Mouse (Mus musculus) CH12.LX (cell line): ENCODE measurements around the gene Plekha8. TPM values are rescaled to one million over a fixed set of nuclear protein-coding genes. Genes with fewer than 3 reads are reported as not detected.

Source experiments
- DNase-seq: peaks from one replicate; pipeline ENCODE4 v3.0.0-alpha.2; 2013; ENCODE audit errors: extremely low read depth
- H3K27ac ChIP-seq: 2 replicates; pipeline ENCODE4 v1.5.1; 2012; ENCODE audit warnings: low read depth, mild to moderate bottlenecking, control low read depth, moderate library complexity; ENCODE audit not compliant: insufficient read depth
- H3K27me3 ChIP-seq: replicated peaks from 2 replicates; pipeline ENCODE3; 2012; ENCODE audit warnings: inconsistent platforms
- H3K36me3 ChIP-seq, 2 experiments: replicated peaks in 1 of 2; 2 replicates each; pipeline versions ENCODE3 to v1.6.1; 2012; ENCODE audit warnings: inconsistent platforms in 1 of 2, low read length in 1 of 2, mild to moderate bottlenecking in 1 of 2, mixed read lengths in 1 of 2, moderate library complexity in 1 of 2; ENCODE audit not compliant: control insufficient read depth in 1 of 2, insufficient read depth in 1 of 2
- H3K4me1 ChIP-seq, 2 experiments: 2 replicates each; pipeline ENCODE4 v1.6.1; 2012; ENCODE audit warnings: inconsistent platforms in 1 of 2, moderate library complexity in 1 of 2; ENCODE audit not compliant: insufficient read depth in 2 of 2, control insufficient read depth in 1 of 2
- H3K4me2 ChIP-seq: 2 replicates; pipeline ENCODE4 v1.6.1; 2012; ENCODE audit warnings: low read depth, mild to moderate bottlenecking, control low read depth; ENCODE audit not compliant: poor library complexity, insufficient read depth, severe bottlenecking
- H3K4me3 ChIP-seq, 3 experiments: fragments of 150-350 bp in 1 of 3; sonication (generic) in 1 of 3; replicated peaks in 1 of 3; 2 replicates each; pipeline versions ENCODE3 to v1.5.1; 2011 to 2012; ENCODE audit warnings: low read depth in 2 of 3, low read length in 2 of 3, mild to moderate bottlenecking in 2 of 3, moderate library complexity in 2 of 3, control low read depth in 1 of 3, improper control_type of control experiment in 1 of 3, inconsistent platforms in 1 of 3, mixed read lengths in 1 of 3; ENCODE audit not compliant: poor library complexity in 1 of 3
- H3K79me2 ChIP-seq: replicated peaks from 2 replicates; pipeline ENCODE4 v1.6.1; 2012; ENCODE audit warnings: mild to moderate bottlenecking, moderate library complexity; ENCODE audit not compliant: control insufficient read depth, poor library complexity, insufficient read depth, severe bottlenecking; ENCODE audit errors: extremely low read depth
- H3K9ac ChIP-seq: 2 replicates; pipeline ENCODE4 v1.6.1; 2012; ENCODE audit warnings: low read depth, mild to moderate bottlenecking, control low read depth, moderate library complexity; ENCODE audit not compliant: insufficient read depth
- H3K9me3 ChIP-seq: replicated peaks from 2 replicates; pipeline ENCODE3; 2012; ENCODE audit warnings: low read length, inconsistent platforms, mixed read lengths
- BHLHE40 ChIP-seq: IDR thresholded peaks from 2 replicates; pipeline ENCODE4 v1.6.1; 2011; ENCODE audit warnings: mild to moderate bottlenecking, low read depth, low read length, improper control_type of control experiment
- CHD2 ChIP-seq: IDR thresholded peaks from 2 replicates; pipeline ENCODE4 v1.6.1; 2011; ENCODE audit warnings: low read length, improper control_type of control experiment
- CTCF ChIP-seq, 2 experiments: IDR thresholded peaks in 1 of 2; conservative IDR thresholded peaks in 1 of 2; 2 replicates each; pipeline ENCODE4 v1.5.1; 2011 to 2012; ENCODE audit warnings: low read depth in 2 of 2, low read length in 2 of 2, improper control_type of control experiment in 1 of 2, inconsistent platforms in 1 of 2, mild to moderate bottlenecking in 1 of 2, moderate library complexity in 1 of 2
- ELF1 ChIP-seq: IDR thresholded peaks from 2 replicates; pipeline ENCODE4 v1.6.1; 2014; ENCODE audit warnings: low read depth, mild to moderate bottlenecking, inconsistent platforms, low read length, improper control_type of control experiment
- EP300 ChIP-seq: IDR thresholded peaks from 2 replicates; pipeline ENCODE4 v1.6.1; 2011; ENCODE audit warnings: low read length, improper control_type of control experiment
- ETS1 ChIP-seq: conservative IDR thresholded peaks from 2 replicates; pipeline ENCODE4 v1.6.1; 2012; ENCODE audit warnings: low read depth, mild to moderate bottlenecking, inconsistent platforms, low read length, improper control_type of control experiment, moderate library complexity
- HCFC1 ChIP-seq: IDR thresholded peaks from 2 replicates; pipeline ENCODE4 v1.6.1; 2012; ENCODE audit warnings: low read depth, mild to moderate bottlenecking, inconsistent platforms, low read length, improper control_type of control experiment
- IRF4 ChIP-seq: IDR thresholded peaks from 2 replicates; pipeline ENCODE4 v1.6.1; 2014; ENCODE audit warnings: low read depth, mild to moderate bottlenecking, inconsistent platforms, low read length, improper control_type of control experiment
- JUND ChIP-seq: conservative IDR thresholded peaks from 2 replicates; pipeline ENCODE4 v1.6.1; 2011; ENCODE audit warnings: low read depth, low read length, improper control_type of control experiment
- KAT2A ChIP-seq: IDR thresholded peaks from 2 replicates; pipeline ENCODE4 v1.6.1; 2012; ENCODE audit warnings: low read length, improper control_type of control experiment, inconsistent platforms; ENCODE audit not compliant: insufficient replicate concordance
- MAX ChIP-seq: IDR thresholded peaks from 2 replicates; pipeline ENCODE4 v1.6.1; 2011; ENCODE audit warnings: low read length, improper control_type of control experiment
- MEF2A ChIP-seq: IDR thresholded peaks from 2 replicates; pipeline ENCODE4 v1.6.1; 2014; ENCODE audit warnings: low read depth, mild to moderate bottlenecking, inconsistent platforms, low read length, improper control_type of control experiment, borderline replicate concordance
- MYC ChIP-seq: IDR thresholded peaks from 2 replicates; pipeline ENCODE4 v1.6.1; 2011; ENCODE audit warnings: low read depth, mild to moderate bottlenecking, improper control_type of control experiment, low read length
- NRF1 ChIP-seq: IDR thresholded peaks from 2 replicates; pipeline ENCODE4 v1.6.1; 2014; ENCODE audit warnings: low read depth, mild to moderate bottlenecking, inconsistent platforms, low read length, improper control_type of control experiment, moderate library complexity
- POLR2A ChIP-seq: IDR thresholded peaks from 2 replicates; pipeline ENCODE4 v1.6.1; 2011; ENCODE audit warnings: low read depth, mild to moderate bottlenecking, improper control_type of control experiment, low read length
- POLR2AphosphoS2 ChIP-seq: IDR thresholded peaks from 2 replicates; pipeline ENCODE4 v1.6.1; 2011; ENCODE audit warnings: low read depth, low read length, improper control_type of control experiment
- RAD21 ChIP-seq: IDR thresholded peaks from 2 replicates; pipeline ENCODE4 v1.6.1; 2011; ENCODE audit warnings: low read depth, mild to moderate bottlenecking, low read length, improper control_type of control experiment, moderate library complexity
- SIN3A ChIP-seq: IDR thresholded peaks from 2 replicates; pipeline ENCODE4 v1.6.1; 2012; ENCODE audit warnings: low read length, improper control_type of control experiment, inconsistent platforms
- SMC3 ChIP-seq: IDR thresholded peaks from 2 replicates; pipeline ENCODE4 v1.6.1; 2011; ENCODE audit warnings: low read depth, low read length, improper control_type of control experiment
- USF1 ChIP-seq: IDR thresholded peaks from 2 replicates; pipeline ENCODE4 v1.6.1; 2014; ENCODE audit warnings: low read depth, mild to moderate bottlenecking, inconsistent platforms, low read length, improper control_type of control experiment
- USF2 ChIP-seq: conservative IDR thresholded peaks from 2 replicates; pipeline ENCODE4 v1.6.1; 2011; ENCODE audit warnings: low read depth, low read length, improper control_type of control experiment
- ZC3H11A ChIP-seq: IDR thresholded peaks from 2 replicates; pipeline ENCODE4 v1.6.1; 2012; ENCODE audit warnings: low read depth, mild to moderate bottlenecking, inconsistent platforms, low read length, improper control_type of control experiment
- ZKSCAN1 ChIP-seq: IDR thresholded peaks from 2 replicates; pipeline ENCODE4 v1.6.1; 2012; ENCODE audit warnings: low read depth, inconsistent platforms, low read length, improper control_type of control experiment, borderline replicate concordance
- ZMIZ1 ChIP-seq: IDR thresholded peaks from 2 replicates; pipeline ENCODE4 v1.6.1; 2012; ENCODE audit warnings: low read depth, mild to moderate bottlenecking, inconsistent platforms, low read length, improper control_type of control experiment
- ZNF384 ChIP-seq: IDR thresholded peaks from 2 replicates; pipeline ENCODE4 v1.6.1; 2012; ENCODE audit warnings: low read depth, low read length, improper control_type of control experiment, inconsistent platforms
- dilution Hi-C: fragments of 300-500 bp; cut with MboI; formaldehyde crosslinking; loops from 2 replicates; pipeline ENCODE4 v1.14.3; 2020; ENCODE audit warnings: low sequenced_read_pairs; ENCODE audit not compliant: extremely low pct_unique_long_range_greater_than_20kb, extremely low pct_ligation_motif_present
- in situ Hi-C: fragments of 300-500 bp; cut with MboI; formaldehyde crosslinking; loops from 3 replicates; pipeline ENCODE4 v1.14.3; 2019; ENCODE audit warnings: low sequenced_read_pairs, low pct_ligation_motif_present, low pct_unique_long_range_greater_than_20kb, mixed read lengths
- polyA plus RNA-seq: library from polyadenylated mRNA; unstranded; fragments of >175 nt; gene quantifications from 2 replicates; pipeline ENCODE4 v1.2.1, GENCODE M21; 2012; ENCODE audit warnings: low read depth; ENCODE audit not compliant: insufficient read length
- total RNA-seq, 2 experiments: library from RNA; depleted of rRNA; stranded (reverse); fragments of 300-350 nt in 1 of 2; fragments of >200 nt in 1 of 2; gene quantifications; 2 replicates each; pipeline ENCODE4 v1.2.3; 2012 to 2014

Plekha8 gene
- total and polyA plus RNA-seq, 3 experiments, result 5.8 to 10.2 (median 9.8) TPM

DNA sequence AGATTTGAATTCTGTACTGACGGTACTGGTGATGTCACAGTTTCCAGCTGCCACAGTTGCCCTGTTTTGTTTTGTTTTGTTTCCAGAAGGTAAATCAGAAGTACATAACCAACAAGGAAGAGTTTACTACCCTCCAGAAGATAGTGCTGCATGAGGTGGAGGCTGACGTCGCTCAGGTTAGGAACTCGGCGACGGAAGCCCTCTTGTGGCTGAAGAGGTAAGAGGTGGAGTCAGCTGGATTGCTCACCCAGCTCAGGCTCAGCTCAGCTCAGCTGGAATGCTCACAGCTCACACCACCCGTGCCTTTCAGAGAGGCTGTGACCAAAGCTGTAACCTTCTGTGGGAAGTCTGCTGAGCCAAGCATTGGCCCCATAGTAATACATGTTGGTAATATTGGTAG lies 34.8 kb downstream of the Plekha8 start:
- DNase-seq, result peak; percentile 27
- TF ChIP-seq USF2 (no peak), KAT2A (no peak), CHD2 (no peak), USF1 (no peak), CTCF (conservative IDR thresholded peaks at IDR 0.05 in 1 of 2, IDR thresholded peaks at IDR 0.05 in 1 of 2; ENCODE audit: low read depth in 2 of 2, low read length in 2 of 2) (peak in 1 of 2 experiments; percentile 55; a peak in 2 of 4 replicates), SMC3 (peak; percentile 57), POLR2AphosphoS2 (no peak), ZC3H11A (no peak), ELF1 (no peak), SIN3A (no peak), MEF2A (no peak), ZNF384 (no peak), HCFC1 (no peak), RAD21 (peak; percentile 28), NRF1 (no peak), IRF4 (no peak), ZKSCAN1 (no peak), JUND (no peak), EP300 (no peak), MAX (no peak), BHLHE40 (no peak), MYC (no peak), POLR2A (no peak), ZMIZ1 (no peak), ETS1 (no peak)
- Histone ChIP-seq H3K27me3 (no peaks in the 10 kb centered on the region), H3K27ac (no peak overlapping the region), H3K9me3 (no peaks in the 10 kb centered on the region), H3K9ac (no peak overlapping the region), H3K4me2 (no peak overlapping the region), H3K4me3 (no peak overlapping the region), H3K36me3 (peaks cover 5 to 41% of the 10 kb centered on the region in 2 experiments), H3K4me1 (peaks cover 0 to 9% of the 10 kb centered on the region in 2 experiments; a peak in 2 of 4 replicates), H3K79me2 (no peaks in the 10 kb centered on the region)
- dilution Hi-C loops, result no loop called here
- in situ Hi-C loops, result no loop called here
